Comparison of ENCODE assay signal across 8 mouse cellular contexts in genomic region chr14:25505201-25505671, GRCm38 (mm10). TPM values are rescaled to one million over a fixed set of nuclear protein-coding genes. Genes with fewer than 3 reads are reported as not detected.
DNase-seq lines count a peak whose midpoint lies in the region; ATAC-seq and TF ChIP-seq lines count a peak whose summit lies in the region.

No protein-coding gene starts in this region.

- no peaks in the 10 kb centered on the region for H3K27me3 ChIP-seq in embryonic facial prominence, embryonic 15.5 days
- H3K27me3 ChIP-seq in limb, embryonic 14.5 days (ENCODE audit: control insufficient read depth, insufficient read depth, low read length), result no peaks in the 10 kb centered on the region
- no peaks in the 10 kb centered on the region for H3K27me3 ChIP-seq in stomach, postnatal 0 days (ENCODE audit: control insufficient read depth, insufficient read depth, low read length)
- H3K27me3 ChIP-seq in forebrain, embryonic 12.5 days, result no peaks in the 10 kb centered on the region

- 48% methylated on average over 6 of the region's 6 CpGs for WGBS in embryonic facial prominence, embryonic 15.5 days
- WGBS in limb, embryonic 14.5 days, result 55% methylated on average over 6 of the region's 6 CpGs
- 42% methylated on average over 6 of the region's 6 CpGs for WGBS in stomach, postnatal 0 days
- 85% methylated on average over 6 of the region's 6 CpGs for WGBS in forebrain, embryonic 12.5 days

- DNase-seq in ovary, adult 18-20 months (ENCODE audit: low spot score), result peak; percentile 78
- DNase-seq in ovary, postnatal 14 days (ENCODE audit: low spot score), result no peak
- no peak for DNase-seq in limb, embryonic 14.5 days (ENCODE audit: low spot score)
- DNase-seq in stomach, postnatal 0 days (ENCODE audit: low spot score), result peak; percentile 39
- DNase-seq in layer of hippocampus, adult 11-12 months (ENCODE audit: low spot score), result no peak
- no peak for DNase-seq in cerebellum, adult 11 months

- ATAC-seq in embryonic facial prominence, embryonic 15.5 days (ENCODE audit: insufficient number of reproducible peaks, low FRiP score, low TSS enrichment, low read depth), result peak; percentile 31; the same call in 1 of the 2 replicates
- peak; percentile 20; the same call in 1 of the 2 replicates for ATAC-seq in limb, embryonic 14.5 days (ENCODE audit: low FRiP score, low read depth)
- peak; percentile 52 for ATAC-seq in stomach, postnatal 0 days (ENCODE audit: low FRiP score, low TSS enrichment)
- no peak for ATAC-seq in forebrain, embryonic 12.5 days (ENCODE audit: low FRiP score)

- H3K9me3 ChIP-seq in embryonic facial prominence, embryonic 15.5 days (replicated peaks), result no peaks in the 10 kb centered on the region
- no peaks in the 10 kb centered on the region for H3K9me3 ChIP-seq in limb, embryonic 14.5 days (ENCODE audit: control insufficient read depth, low read length)
- H3K9me3 ChIP-seq in stomach, postnatal 0 days (ENCODE audit: control insufficient read depth, low read length), result no peaks in the 10 kb centered on the region
- no peaks in the 10 kb centered on the region for H3K9me3 ChIP-seq in forebrain, embryonic 12.5 days

- H3K27ac ChIP-seq in embryonic facial prominence, embryonic 15.5 days (replicated peaks), result peak overlapping the region; percentile 34; the same call in 1 of the 2 replicates
- no peak overlapping the region for H3K27ac ChIP-seq in limb, embryonic 14.5 days (replicated peaks; ENCODE audit: low read depth, low read length)
- no peak overlapping the region; the same call in 1 of the 2 replicates for H3K27ac ChIP-seq in stomach, postnatal 0 days (replicated peaks)
- H3K27ac ChIP-seq in forebrain, embryonic 12.5 days, result no peak overlapping the region

- no peak overlapping the region for H3K4me2 ChIP-seq in embryonic facial prominence, embryonic 15.5 days (replicated peaks)
- H3K4me2 ChIP-seq in limb, embryonic 14.5 days (replicated peaks; ENCODE audit: low read depth, low read length, severe bottlenecking), result no peak overlapping the region
- H3K4me2 ChIP-seq in stomach, postnatal 0 days (replicated peaks; ENCODE audit: low read depth), result no peak overlapping the region
- H3K4me2 ChIP-seq in forebrain, embryonic 12.5 days, result no peak overlapping the region

- H3K4me3 ChIP-seq in embryonic facial prominence, embryonic 15.5 days (replicated peaks), result no peak overlapping the region
- no peak overlapping the region for H3K4me3 ChIP-seq in limb, embryonic 14.5 days (replicated peaks; ENCODE audit: low read length)
- H3K4me3 ChIP-seq in stomach, postnatal 0 days (ENCODE audit: low read depth, low read length), result no peak overlapping the region
- H3K4me3 ChIP-seq in forebrain, embryonic 12.5 days (replicated peaks), result no peak overlapping the region

- TF ChIP-seq CTCF in stomach, postnatal 0 days (IDR thresholded peaks at IDR 0.05; ENCODE audit: low read depth), result no peak

- TF ChIP-seq POLR2A in limb, embryonic 14.5 days (IDR thresholded peaks at IDR 0.05; ENCODE audit: borderline replicate concordance, extremely low read depth, insufficient read depth, insufficient read length), result no peak

- H3K4me1 ChIP-seq in embryonic facial prominence, embryonic 15.5 days, result peaks cover 31% of the 10 kb centered on the region
- H3K4me1 ChIP-seq in limb, embryonic 14.5 days (ENCODE audit: control insufficient read depth, insufficient read depth, low read length), result peaks cover 15% of the 10 kb centered on the region
- H3K4me1 ChIP-seq in stomach, postnatal 0 days (replicated peaks; ENCODE audit: control insufficient read depth, insufficient read depth), result peaks cover 7% of the 10 kb centered on the region
- peaks cover 33% of the 10 kb centered on the region for H3K4me1 ChIP-seq in forebrain, embryonic 12.5 days

- no peak overlapping the region for H3K9ac ChIP-seq in embryonic facial prominence, embryonic 15.5 days
- H3K9ac ChIP-seq in limb, embryonic 14.5 days (ENCODE audit: low read depth, low read length, severe bottlenecking), result no peak overlapping the region
- 0 out of 2 replicates have a peak overlapping the region, but pooled peaks have one; percentile 8 for H3K9ac ChIP-seq in stomach, postnatal 0 days (ENCODE audit: low read length)
- no peak overlapping the region for H3K9ac ChIP-seq in forebrain, embryonic 12.5 days

- TF ChIP-seq EP300 in stomach, postnatal 0 days (optimal IDR thresholded peaks at IDR 0.05), result no peak

- peaks cover 50% of the 10 kb centered on the region for H3K36me3 ChIP-seq in embryonic facial prominence, embryonic 15.5 days
- peaks cover 78% of the 10 kb centered on the region for H3K36me3 ChIP-seq in limb, embryonic 14.5 days (ENCODE audit: control insufficient read depth, insufficient read depth, low read length)
- peaks cover 23% of the 10 kb centered on the region; the same call in 1 of the 2 replicates for H3K36me3 ChIP-seq in stomach, postnatal 0 days (ENCODE audit: control insufficient read depth, insufficient read depth, low read length)
- H3K36me3 ChIP-seq in forebrain, embryonic 12.5 days (replicated peaks), result peaks cover 81% of the 10 kb centered on the region

RNA-seq across cellular contexts. Expression of gene Zmiz1, which starts 46.3 kb away (rescaled TPM):
- polyA plus RNA-seq in embryonic facial prominence, embryonic 15.5 days (2015; fragmentation: Nextera tagmentation; extraction: Ambion mirVana), result 38.7 and 40.1 TPM in 2 replicates
- 81.2 and 117 TPM in 2 replicates for polyA plus RNA-seq in limb, embryonic 14.5 days (2012; rRNA removed)
- 61.8 and 75.8 TPM in 2 replicates for polyA plus RNA-seq in limb, embryonic 14.5 days (2014; fragmentation: Nextera tagmentation; extraction: Ambion mirVana)
- polyA plus RNA-seq in stomach, postnatal 0 days (2015; fragmentation: Nextera tagmentation; extraction: Ambion mirVana), result 13.0 and 13.8 TPM in 2 replicates
- polyA plus RNA-seq in forebrain, embryonic 12.5 days (2016; fragmentation: Nextera tagmentation; extraction: Ambion mirVana), result 64.1 and 68.3 TPM in 2 replicates

Comparison
In these comparisons a context has a peak if more than half of its experiments do, and no peak if none do; other contexts are left out.
1. DNase-seq: peak in ovary, adult 18-20 months (single experiment) and stomach, postnatal 0 days (single experiment); none in ovary, postnatal 14 days (single experiment), limb, embryonic 14.5 days (single experiment), layer of hippocampus, adult 11-12 months (single experiment) and cerebellum, adult 11 months (single experiment).